Mouse (Mus musculus): ENCODE measurements around the gene Zfhx3.

GRCm38 (mm10) chr8:108440476-108440875 is 498.0 kb downstream of the Zfhx3 start:
- TF ChIP-seq POLR2A (IDR thresholded peaks at IDR 0.05; ENCODE audit: borderline replicate concordance, low read depth, low read length) (no peak), CTCF (IDR thresholded peaks at IDR 0.05; ENCODE audit: low read depth, low read length) (no peak)
